Mouse (Mus musculus) embryonic stem cell, embryonic (primary cell): Measurements from ENCODE around the gene Jmjd6.

ENCODE experiments used
- CTCF ChIA-PET, 4 experiments: fragments of 300-600 bp in 2 of 4; fragments of 350-600 bp in 2 of 4; sonication (Branson Sonifier 250); formaldehyde crosslinking; loops; one replicate each; lab custom pipeline; 2022; ENCODE audit warnings: inconsistent platforms in 2 of 4; lab: Charles Lee
- POLR2A ChIA-PET, 4 experiments: fragments of 300-600 bp in 2 of 4; fragments of 350-600 bp in 2 of 4; sonication (Branson Sonifier 250); formaldehyde crosslinking; loops; one replicate each; lab custom pipeline; 2022; ENCODE audit warnings: antibody characterized with exemption in 4 of 4, inconsistent platforms in 1 of 4; lab: Charles Lee

The Jmjd6 gene

DNA sequence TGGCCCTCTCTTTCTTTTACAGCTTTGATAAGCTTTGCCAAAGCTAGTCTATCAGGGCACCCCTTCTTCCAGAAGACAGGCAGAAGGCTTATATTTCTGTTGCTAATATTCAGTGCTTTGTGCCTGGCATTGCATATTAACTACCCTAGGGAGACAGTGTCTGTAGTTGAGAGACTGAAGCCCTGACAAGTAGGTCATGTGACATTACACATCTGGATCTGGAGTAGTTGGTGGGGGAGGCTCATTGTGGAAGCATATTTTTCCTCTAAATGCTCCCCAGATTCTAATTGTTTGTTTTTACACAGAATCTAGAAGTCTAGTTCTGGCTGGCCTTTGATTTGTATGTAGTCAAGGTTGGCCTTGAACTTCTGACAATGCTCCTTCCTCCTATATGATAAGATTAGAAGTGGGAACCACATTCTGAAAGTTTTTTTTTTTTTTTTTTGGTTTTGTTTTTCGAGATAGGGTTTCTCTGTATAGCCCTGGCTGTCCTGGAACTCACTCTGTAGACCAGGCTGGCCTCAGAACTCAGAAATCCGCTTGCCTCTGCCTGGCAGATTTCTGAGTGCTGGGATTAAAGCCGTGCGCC is 3.4 kb upstream of the Jmjd6 start:
- ChIA-PET POLR2A (interaction anchor here in 3 of 4 experiments (0.8 to 17.9 kb wide), 19 partner anchors 8 to 822 kb away, joined by 3 to 286 read pairs (median 4); partner anchors contain the start of genes Jmjd6 (in 1 of the 3) and Mettl23 (in 1 of the 3)), CTCF (interaction anchor here in 1 of 4 experiments (0.5 kb wide), 1 partner anchor 1561 kb away, joined by 3 read pairs; no protein-coding TSS in a partner anchor)

DNA sequence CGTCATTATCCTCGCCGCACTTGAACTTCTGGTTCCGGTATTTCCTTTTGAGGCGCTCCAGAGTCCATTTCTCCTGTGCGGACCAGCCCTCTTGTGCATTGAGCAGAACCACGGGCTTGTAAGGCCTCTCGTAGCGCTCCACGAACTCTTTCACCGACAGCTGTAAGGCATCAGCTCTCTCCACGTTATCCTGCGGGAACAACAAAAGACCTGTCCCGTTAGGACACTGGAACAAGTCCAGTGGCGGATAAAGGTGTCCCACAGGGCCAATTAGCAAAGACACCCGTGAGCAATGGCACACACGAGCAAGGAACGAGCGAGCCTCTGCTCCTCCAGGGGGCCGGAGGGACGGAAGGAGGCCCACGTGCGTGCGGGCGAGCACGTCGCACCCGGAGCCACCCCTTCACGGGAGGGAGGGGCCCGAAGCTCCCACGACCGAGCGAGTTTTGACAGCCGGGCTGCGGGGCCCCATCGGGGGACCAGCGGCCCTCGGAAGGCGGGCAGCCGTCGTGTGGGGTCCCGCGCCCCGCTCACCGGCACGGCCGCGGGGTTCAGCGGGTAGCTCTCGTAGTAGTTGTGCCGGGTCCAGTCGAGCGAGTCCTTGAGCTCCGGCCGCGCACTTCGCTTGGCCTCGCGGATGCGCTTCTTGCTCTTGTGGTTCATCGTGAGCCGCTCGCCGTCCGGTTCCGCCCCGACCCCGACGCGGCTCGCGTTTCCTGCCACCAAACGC is 553 bp downstream of the Jmjd6 start:
- POLR2A ChIA-PET = interaction anchor here (0.5 to 17.9 kb wide), 58 partner anchors 8 to 818 kb away, joined by 3 to 246 read pairs (median 4); partner anchors contain the start of genes Mfsd11 (in 4 of the 4), Srsf2 (in 4 of the 4), Mxra7 (in 2 of the 4) and Prcd (in 1 of the 4)
- CTCF ChIA-PET = interaction anchor here (0.6 to 1.6 kb wide), 10 partner anchors 9 to 327 kb away, joined by 3 to 7 read pairs (median 3); partner anchors contain the start of gene Mxra7 (in 2 of the 4)

DNA sequence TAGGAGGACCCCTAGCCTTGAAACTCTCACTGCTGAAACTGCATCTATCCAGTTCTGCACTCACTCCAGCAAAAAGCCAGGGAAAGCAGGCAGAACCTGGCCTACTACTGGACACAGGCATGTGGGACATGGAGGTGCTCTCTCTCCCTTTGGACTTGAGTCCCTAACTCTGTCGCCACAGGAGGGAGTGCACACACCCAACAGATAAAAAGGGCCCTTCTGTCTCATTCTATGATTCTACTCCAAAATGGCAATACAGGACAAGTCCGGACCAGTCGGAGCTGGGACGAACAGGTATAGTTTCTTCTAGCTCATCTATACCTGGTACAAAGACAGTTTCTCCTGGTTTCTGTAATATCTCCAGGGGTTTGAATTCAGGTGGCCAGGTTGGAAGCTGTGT is 2.5 kb downstream of the Jmjd6 start:
- ChIA-PET CTCF (interaction anchor here in 2 of 4 experiments (0.6 to 1.4 kb wide), 2 partner anchors 32 to 178 kb away, joined by 4 to 7 read pairs; no protein-coding TSS in a partner anchor), POLR2A (interaction anchor here (0.5 to 17.9 kb wide), 20 partner anchors 10 to 611 kb away, joined by 3 to 246 read pairs (median 4); partner anchors contain the start of genes Mfsd11 (in 4 of the 4), Srsf2 (in 4 of the 4) and Mxra7 (in 2 of the 4))

DNA sequence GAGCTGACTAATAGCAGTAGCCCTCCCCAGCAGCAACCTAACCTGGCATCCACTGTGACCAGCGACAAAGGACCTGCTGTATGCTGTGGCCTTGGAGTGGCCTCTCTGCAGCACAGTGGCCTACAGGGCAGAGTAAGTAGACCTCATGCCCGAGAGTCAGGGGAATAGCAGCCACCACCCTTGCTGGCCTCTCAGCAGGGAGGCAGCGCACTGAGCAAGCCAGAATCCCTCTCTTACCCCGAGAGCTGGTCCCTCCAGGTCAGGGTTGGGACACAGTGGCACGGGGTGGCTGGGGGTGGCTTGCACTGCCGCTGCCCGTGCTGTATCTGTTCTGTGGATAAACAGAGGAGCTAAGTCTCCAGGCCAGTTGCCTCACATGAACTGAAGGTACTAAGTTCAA is 3.6 kb downstream of the Jmjd6 start:
- CTCF ChIA-PET = interaction anchor here in 1 of 4 experiments (0.7 to 1.9 kb wide), 3 partner anchors 12 to 215 kb away, joined by 3 to 7 read pairs (median 3); partner anchors contain the start of gene Mxra7
- POLR2A ChIA-PET = interaction anchor here (0.5 to 17.9 kb wide), 15 partner anchors 9 to 743 kb away, joined by 3 to 246 read pairs (median 3); partner anchors contain the start of genes Mfsd11 (in 3 of the 4), Srsf2 (in 3 of the 4) and Mxra7 (in 2 of the 4)

DNA sequence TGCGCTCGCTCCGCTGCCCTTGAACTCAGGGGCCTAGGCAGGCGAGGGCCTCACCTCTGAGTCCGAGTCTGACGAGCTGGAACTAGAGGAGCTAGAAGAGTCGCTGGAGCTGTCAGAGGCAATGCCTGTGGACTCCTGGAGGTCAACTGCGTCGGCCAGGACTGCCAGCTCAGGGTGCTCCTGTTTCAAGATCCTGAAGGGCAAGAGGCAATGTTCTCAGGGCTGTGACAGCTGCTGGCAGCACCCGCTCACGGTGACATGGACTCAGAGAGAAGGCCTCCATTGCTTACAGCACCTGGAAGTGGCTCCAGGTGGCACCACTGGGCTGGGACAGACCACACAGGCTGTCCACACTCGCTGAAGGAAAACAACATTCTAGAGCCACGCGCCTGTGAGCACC is 4.3 kb downstream of the Jmjd6 start:
- ChIA-PET CTCF (interaction anchor here in 1 of 4 experiments (0.8 to 1.9 kb wide), 3 partner anchors 11 to 198 kb away, joined by 3 to 7 read pairs (median 3); partner anchors contain the start of gene Mxra7), POLR2A (interaction anchor here (0.6 to 17.9 kb wide), 13 partner anchors 10 to 717 kb away, joined by 3 to 246 read pairs (median 3); partner anchors contain the start of genes Mfsd11 (in 2 of the 4), Mxra7 (in 2 of the 4) and Srsf2 (in 2 of the 4))

DNA sequence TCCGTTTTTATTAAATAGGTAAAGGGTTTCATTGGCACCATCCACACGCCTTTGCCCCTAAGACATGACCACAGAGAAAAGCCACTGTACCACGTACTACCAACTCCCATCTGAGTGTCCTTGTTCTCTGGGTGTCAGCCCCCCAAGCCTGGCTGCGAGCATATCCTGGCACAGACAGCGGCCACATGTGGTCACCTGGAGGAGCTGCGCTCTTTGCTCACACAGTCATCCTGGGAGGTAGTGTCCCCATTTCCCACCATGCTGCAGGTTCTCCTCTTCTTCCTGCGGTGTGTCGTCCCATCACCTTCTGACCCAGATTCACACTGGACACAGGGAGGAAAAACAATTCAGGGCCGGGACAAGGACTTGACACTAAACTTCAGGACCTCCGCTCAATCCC is 5.8 kb downstream of the Jmjd6 start:
- ChIA-PET CTCF (interaction anchor here in 3 of 4 experiments (0.6 to 0.7 kb wide), 5 partner anchors 10 to 383 kb away, joined by 3 read pairs; partner anchors contain the start of gene Mxra7 (in 2 of the 3)), POLR2A (interaction anchor here in 3 of 4 experiments (0.6 to 12.6 kb wide), 10 partner anchors 9 to 167 kb away, joined by 3 to 246 read pairs (median 5); partner anchors contain the start of genes Mfsd11 (in 2 of the 3), Mxra7 (in 2 of the 3) and Srsf2 (in 2 of the 3))

DNA sequence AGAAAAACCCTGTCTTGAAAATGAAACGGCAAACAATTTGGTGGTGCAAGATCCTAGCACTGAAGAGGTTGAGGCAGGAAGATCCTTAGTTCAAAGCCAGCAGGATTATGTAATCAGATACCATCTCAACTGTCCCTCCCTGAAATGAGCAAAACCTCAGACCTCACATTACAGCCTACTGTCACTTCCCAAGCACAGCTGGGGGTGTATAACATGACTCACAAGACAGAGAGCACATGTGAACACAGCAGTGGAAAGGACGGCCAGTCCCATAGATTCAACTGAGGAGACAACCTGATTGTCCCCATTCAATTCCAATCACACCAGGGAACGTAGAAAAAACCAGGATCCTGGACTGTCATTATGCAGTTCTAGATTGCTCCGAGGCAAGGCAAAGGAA is 7.0 kb downstream of the Jmjd6 start:
- CTCF ChIA-PET = interaction anchor here in 1 of 4 experiments (1.0 kb wide), 1 partner anchor 8 kb away, joined by 3 read pairs; no protein-coding TSS in a partner anchor
- POLR2A ChIA-PET = interaction anchor here in 2 of 4 experiments (0.6 to 12.6 kb wide), 7 partner anchors 7 to 179 kb away, joined by 3 to 246 read pairs (median 7); partner anchors contain the start of genes Jmjd6 (in 1 of the 2), Mettl23 (in 1 of the 2), Mfsd11 (in 1 of the 2) and Srsf2 (in 1 of the 2)

DNA sequence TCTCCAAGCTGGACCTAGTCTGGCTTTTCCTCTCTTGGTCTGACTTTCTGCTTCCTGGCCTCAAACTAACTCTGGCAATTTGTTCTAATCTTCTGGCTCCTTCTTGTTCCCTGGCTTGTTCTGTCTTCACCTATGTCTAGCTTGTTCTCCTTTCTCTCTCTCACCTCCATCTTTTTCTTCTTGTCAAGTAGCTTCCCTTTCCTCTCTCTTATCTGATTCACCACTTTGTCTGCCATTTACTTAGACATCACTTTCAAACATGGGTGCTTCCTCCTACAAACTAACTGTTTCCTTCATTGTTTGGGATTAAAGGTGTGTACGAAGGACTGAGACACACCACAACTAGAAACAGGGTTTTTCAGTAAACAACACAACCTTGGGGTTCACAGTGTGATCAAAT is 8.3 kb downstream of the Jmjd6 start:
- POLR2A ChIA-PET = interaction anchor here in 3 of 4 experiments (0.7 to 12.6 kb wide), 18 partner anchors 8 to 174 kb away, joined by 3 to 246 read pairs (median 4); partner anchors contain the start of genes Jmjd6 (in 3 of the 3), Mettl23 (in 3 of the 3), Mfsd11 (in 2 of the 3) and Srsf2 (in 2 of the 3)

DNA sequence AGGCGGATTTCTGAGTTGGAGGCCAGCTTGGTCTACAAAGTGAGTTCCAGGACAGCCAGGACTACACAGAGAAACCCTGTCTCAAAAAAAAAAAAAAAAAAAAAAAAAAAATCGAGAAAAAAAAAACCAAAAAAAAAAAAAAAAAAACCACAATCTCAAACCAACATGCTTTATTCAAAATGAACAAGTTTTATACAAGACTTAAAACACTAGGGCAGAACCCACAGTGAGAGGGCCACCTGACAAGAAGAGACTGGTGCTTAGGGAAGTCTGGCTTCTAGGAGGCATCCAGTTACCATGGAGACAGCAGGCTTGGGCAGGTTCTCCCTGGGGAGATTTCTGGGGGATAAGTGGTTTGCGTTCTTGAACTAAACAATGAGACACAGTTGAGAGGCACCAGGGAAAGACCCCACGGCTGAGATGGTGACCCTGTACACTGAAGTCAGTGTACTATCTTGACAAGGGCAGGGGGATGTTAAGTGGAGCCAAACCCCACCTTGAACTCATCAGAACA is 11.0 kb downstream of the Jmjd6 start:
- ChIA-PET POLR2A (interaction anchor here in 3 of 4 experiments (0.6 to 12.6 kb wide), 11 partner anchors 11 to 335 kb away, joined by 3 to 246 read pairs (median 5); partner anchors contain the start of genes Jmjd6 (in 3 of the 3), Mettl23 (in 3 of the 3), Mfsd11 (in 3 of the 3) and Srsf2 (in 3 of the 3)), CTCF (interaction anchor here in 1 of 4 experiments (0.6 kb wide), 2 partner anchors 221 to 224 kb away, joined by 3 to 4 read pairs; no protein-coding TSS in a partner anchor)

More for the DNA sequence above, 8.3 kb downstream of the Jmjd6 start:
- CTCF ChIA-PET = interaction anchor here in 2 of 4 experiments (0.5 to 1.5 kb wide), 5 partner anchors 9 to 341 kb away, joined by 3 to 4 read pairs (median 3); partner anchors contain the start of gene Prpsap1 (in 1 of the 2)

DNA sequence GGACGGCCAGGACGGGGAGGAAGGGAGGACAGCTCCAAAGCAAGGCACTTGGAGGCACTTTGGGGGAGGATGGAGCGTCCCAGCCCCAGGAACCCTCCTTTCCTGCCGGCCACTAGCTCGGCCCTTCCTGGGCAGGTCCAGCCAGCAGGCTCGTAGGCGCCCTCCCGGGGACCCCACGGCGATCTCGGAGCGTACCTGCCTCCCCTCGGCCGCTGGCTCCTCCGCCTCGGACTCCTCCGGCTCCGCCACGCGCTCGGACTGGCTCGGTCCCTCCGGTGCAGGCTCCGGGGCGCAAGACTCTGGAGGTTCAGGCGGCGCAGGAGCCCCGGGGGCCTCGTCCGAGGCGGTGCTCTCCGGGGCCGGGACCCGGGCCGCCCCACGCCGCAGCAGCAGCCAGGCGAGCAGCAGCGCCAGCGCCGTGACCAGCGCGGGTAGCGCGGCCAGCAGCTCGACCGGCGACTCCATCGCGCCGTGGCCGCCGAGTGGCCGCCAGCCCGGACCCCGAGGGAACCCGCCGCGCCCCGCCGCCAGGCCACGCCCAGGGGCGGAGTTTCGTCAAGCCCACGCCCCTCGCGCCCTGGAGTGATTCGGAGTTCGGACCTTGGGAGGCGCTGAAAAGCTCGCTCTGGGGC is 15.6 kb downstream of the Jmjd6 start, which contains the start of gene Mxra7:
Mxra7 (minus strand) TSS at position 513 of the 632 bp plus-strand sequence.
- ChIA-PET CTCF (interaction anchor here in 3 of 4 experiments (0.6 to 2.3 kb wide), 17 partner anchors 10 to 230 kb away, joined by 3 to 10 read pairs (median 4); partner anchors contain the start of genes Jmjd6 (in 2 of the 3) and Mettl23 (in 2 of the 3)), POLR2A (interaction anchor here in 3 of 4 experiments (0.6 to 8.6 kb wide), 30 partner anchors 8 to 210 kb away, joined by 3 to 66 read pairs (median 4); partner anchors contain the start of genes Mfsd11 (in 3 of the 3), Srsf2 (in 3 of the 3), Jmjd6 (in 2 of the 3) and Mettl23 (in 2 of the 3))

DNA sequence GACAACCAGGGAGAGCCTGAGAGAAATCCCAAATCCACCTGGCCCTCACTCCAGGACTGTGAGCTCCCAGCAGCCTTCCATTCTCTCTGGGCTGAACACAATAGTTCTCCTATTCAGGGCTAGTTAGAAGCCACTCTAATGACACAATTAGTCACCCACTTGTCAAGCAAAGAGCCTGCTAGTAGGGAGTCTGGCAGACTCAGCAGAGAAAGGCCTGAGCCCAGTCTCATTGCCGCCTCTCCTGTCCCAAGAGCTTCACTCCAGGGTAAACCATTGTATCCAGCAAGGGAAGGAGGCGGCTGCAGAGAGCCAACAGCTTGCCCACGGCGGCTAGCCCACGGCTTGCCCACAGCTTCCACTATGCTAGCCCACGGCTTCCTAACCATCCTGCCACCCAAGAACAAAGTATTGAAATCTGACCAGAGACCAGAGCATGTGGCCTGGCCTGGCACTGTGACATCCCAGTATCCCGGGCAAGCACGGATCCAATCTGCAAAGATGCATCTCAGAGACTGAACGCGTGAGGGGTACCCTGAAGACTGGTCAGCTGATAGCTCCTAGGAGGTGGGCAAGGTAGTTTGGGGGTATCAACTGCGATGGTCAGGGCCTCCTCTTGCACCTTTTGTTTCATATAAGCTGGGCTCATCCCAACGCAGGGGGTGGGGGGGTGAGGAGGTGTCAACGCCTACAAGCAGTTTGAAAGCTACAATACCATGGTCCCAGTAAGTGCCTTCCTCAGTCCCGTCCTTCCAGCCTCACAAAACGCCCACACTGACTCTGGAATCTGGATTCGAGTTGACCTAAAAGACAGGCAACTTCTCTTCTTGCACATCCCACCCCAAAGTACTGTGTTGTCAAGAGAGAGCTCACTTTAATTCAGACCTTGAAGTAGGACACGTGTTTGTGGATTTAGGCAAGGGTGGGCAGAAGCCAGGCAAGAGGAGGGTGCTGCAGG is 16.4 kb downstream of the Jmjd6 start:
- POLR2A ChIA-PET = interaction anchor here in 3 of 4 experiments (0.5 to 8.6 kb wide), 31 partner anchors 9 to 211 kb away, joined by 3 to 66 read pairs (median 4); partner anchors contain the start of genes Mfsd11 (in 3 of the 3), Srsf2 (in 3 of the 3), Jmjd6 (in 2 of the 3) and Mettl23 (in 2 of the 3)

DNA sequence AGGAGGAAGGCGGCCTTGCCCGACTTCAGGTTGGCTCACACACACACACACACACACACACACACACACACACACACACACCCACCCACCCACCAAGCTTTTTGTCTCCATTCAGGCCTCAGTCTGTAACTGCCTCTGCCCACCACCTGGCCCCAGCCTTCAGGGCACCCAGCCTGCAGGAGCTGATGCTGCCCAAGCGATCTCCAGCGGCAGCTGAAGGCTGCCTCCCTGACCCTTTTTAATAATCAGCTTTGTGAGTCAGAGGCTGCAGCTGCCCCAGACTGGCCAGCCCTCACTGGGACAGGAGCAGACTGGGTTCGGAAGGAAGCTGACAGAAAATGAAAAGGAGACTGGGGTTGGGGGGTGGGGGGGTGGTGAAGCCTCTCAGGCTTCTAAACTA is 18.0 kb downstream of the Jmjd6 start:
- ChIA-PET CTCF (interaction anchor here in 3 of 4 experiments (0.6 to 1.1 kb wide), 7 partner anchors 11 to 529 kb away, joined by 3 to 10 read pairs (median 3); no protein-coding TSS in a partner anchor), POLR2A (interaction anchor here in 3 of 4 experiments (0.7 to 8.6 kb wide), 7 partner anchors 9 to 29 kb away, joined by 3 to 66 read pairs (median 5); partner anchors contain the start of genes Jmjd6 (in 1 of the 3), Mettl23 (in 1 of the 3), Mfsd11 (in 1 of the 3) and Srsf2 (in 1 of the 3))

More for the DNA sequence above, 16.4 kb downstream of the Jmjd6 start:
- CTCF ChIA-PET = interaction anchor here in 3 of 4 experiments (0.5 to 1.9 kb wide), 8 partner anchors 12 to 231 kb away, joined by 3 to 15 read pairs (median 6); partner anchors contain the start of genes Jmjd6 (in 1 of the 3) and Mettl23 (in 1 of the 3)

DNA sequence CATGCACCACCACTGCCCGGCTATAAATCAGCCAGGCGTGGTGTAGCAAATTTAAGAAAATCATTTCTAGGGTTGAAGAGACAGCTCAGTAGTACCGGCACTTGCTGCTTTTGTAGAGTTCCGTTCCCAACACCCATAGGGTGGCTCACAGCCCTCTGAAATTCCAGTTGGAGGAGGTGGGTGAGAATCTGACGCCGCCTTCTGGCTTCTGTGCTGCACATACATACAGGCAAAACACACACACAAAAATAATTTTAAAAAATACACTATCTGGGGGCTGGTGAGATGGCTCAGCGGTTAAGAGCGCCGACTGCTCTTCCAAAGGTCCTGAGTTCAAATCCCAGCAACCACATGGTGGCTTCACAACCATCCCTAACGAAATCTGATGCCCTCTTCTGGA is 19.4 kb downstream of the Jmjd6 start:
- CTCF ChIA-PET = interaction anchor here in 1 of 4 experiments (0.8 kb wide), 1 partner anchor 19 kb away, joined by 3 read pairs; the partner anchor contains the start of gene Mettl23
- POLR2A ChIA-PET = interaction anchor here in 1 of 4 experiments (1.2 to 8.6 kb wide), 4 partner anchors 10 to 30 kb away, joined by 4 to 53 read pairs (median 6); partner anchors contain the start of genes Jmjd6, Mettl23, Mfsd11 and Srsf2

DNA sequence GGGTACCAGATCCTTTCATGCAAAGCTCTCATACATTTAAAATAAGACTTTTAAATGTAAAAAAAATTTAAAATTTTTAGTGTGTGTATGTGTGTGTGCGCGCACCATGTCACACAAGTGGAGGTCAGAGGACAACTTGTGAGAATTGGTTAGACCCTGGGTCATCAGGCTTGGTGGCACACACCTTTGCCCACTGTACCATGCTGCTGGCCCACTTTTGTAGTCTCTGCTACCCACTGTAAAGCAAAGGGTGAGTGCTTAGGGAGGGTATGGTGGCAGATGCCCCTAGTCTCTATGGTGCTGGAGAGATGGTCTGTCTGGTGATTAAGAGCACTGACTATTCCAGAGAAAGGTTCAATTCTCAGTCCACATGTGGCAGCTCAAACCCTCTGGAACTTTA is 20.0 kb downstream of the Jmjd6 start:
- CTCF ChIA-PET = interaction anchor here in 2 of 4 experiments (0.7 to 1.0 kb wide), 2 partner anchors 9 to 1501 kb away, joined by 3 to 4 read pairs; no protein-coding TSS in a partner anchor
- POLR2A ChIA-PET = interaction anchor here in 1 of 4 experiments (1.5 to 8.6 kb wide), 3 partner anchors 10 to 31 kb away, joined by 4 to 53 read pairs (median 9); partner anchors contain the start of genes Jmjd6, Mettl23, Mfsd11 and Srsf2
